Mouse (Mus musculus): ENCODE results near the gene Gcnt4. TPM values are rescaled to one million over a fixed set of nuclear protein-coding genes. Genes with fewer than 3 reads are reported as not detected.
A peak's percentile ranks its signal among the peaks of the same experiment; 100 is the strongest.

The Gcnt4 gene
- polyA plus RNA-seq, 1 experiment from 2014 or later = 0.54 TPM

- no peak overlapping the region for H3K9ac ChIP-seq
Observed at GRCm38 (mm10) chr13:96997080-96997479, 72.6 kb downstream of the Gcnt4 start.

More at GRCm38 (mm10) chr13:96997080-96997479, 72.6 kb downstream of the Gcnt4 start:
- 0 out of 2 replicates have a peak, but pooled peaks cover 4% of the 10 kb centered on the region for H3K4me1 ChIP-seq (replicated peaks)
- H3K4me2 ChIP-seq = no peak overlapping the region
- no peak overlapping the region for H3K4me3 ChIP-seq (replicated peaks)
- peak; percentile 51; the same call in 1 of the 2 replicates for ATAC-seq (ENCODE audit: low read depth)
- no peak for DNase-seq
- 44% methylated on average over 1 of the region's 1 CpGs for WGBS (ENCODE audit: insufficient replicate concordance)
- H3K27me3 ChIP-seq = no peaks in the 10 kb centered on the region
- H3K9me3 ChIP-seq (replicated peaks) = no peaks in the 10 kb centered on the region
- no peak overlapping the region for H3K27ac ChIP-seq
- H3K36me3 ChIP-seq = no peaks in the 10 kb centered on the region

Other genes with a start within 250 kb of the Gcnt4 start
- 0.12 TPM in 1 of 2 replicates, not detected in the other for gene Ankrd31, start 176.4 kb upstream of the Gcnt4 start, polyA plus RNA-seq (2015; fragmentation: Nextera tagmentation; extraction: Ambion mirVana)
- not detected in 2 replicates for gene 1700029F12Rik, start 109.7 kb downstream of the Gcnt4 start, polyA plus RNA-seq (2015; fragmentation: Nextera tagmentation; extraction: Ambion mirVana)
- gene Fam169a, start 142.6 kb downstream of the Gcnt4 start, polyA plus RNA-seq (2015; fragmentation: Nextera tagmentation; extraction: Ambion mirVana) = 2.1 and 2.3 TPM in 2 replicates
- 0.79 and 0.97 TPM in 2 replicates for gene Gm6169, start 174.5 kb downstream of the Gcnt4 start, polyA plus RNA-seq (2015; fragmentation: Nextera tagmentation; extraction: Ambion mirVana)
- gene Gfm2, start 213.2 kb downstream of the Gcnt4 start, polyA plus RNA-seq (2015; fragmentation: Nextera tagmentation; extraction: Ambion mirVana) = 21.4 and 24.6 TPM in 2 replicates
- gene Nsa2, start 213.2 kb downstream of the Gcnt4 start, polyA plus RNA-seq (2015; fragmentation: Nextera tagmentation; extraction: Ambion mirVana) = 38.2 and 43.6 TPM in 2 replicates